Mouse (Mus musculus) heart, embryonic 12.5 days (tissue): ENCODE data around the gene Arid1a. TPM values are rescaled to one million over a fixed set of nuclear protein-coding genes. Genes with fewer than 3 reads are reported as not detected.

Source experiments
- ATAC-seq: fragments of 200-750 bp; cut with Nextera tagmentation; 2 replicates; pipeline ENCODE4 v1.8.0; 2017; ENCODE audit warnings: moderate TSS enrichment, moderate library complexity; ENCODE audit not compliant: insufficient number of reproducible peaks, low FRiP score
- H3K27ac ChIP-seq: fragments of 300-500 bp; sonication (generic); 2 replicates; pipeline ENCODE4 v1.5.1; 2016; ENCODE audit warnings: mild to moderate bottlenecking, moderate library complexity; ENCODE audit not compliant: poor library complexity, severe bottlenecking
- H3K27me3 ChIP-seq: fragments of 300-500 bp; sonication (generic); replicated peaks from 2 replicates; pipeline ENCODE4 v1.6.1; 2016; ENCODE audit warnings: mild to moderate bottlenecking, moderate library complexity
- H3K36me3 ChIP-seq: fragments of 300-500 bp; sonication (generic); 2 replicates; pipeline ENCODE4 v1.6.1; 2016; ENCODE audit warnings: mild to moderate bottlenecking, moderate library complexity
- H3K4me1 ChIP-seq: fragments of 300-500 bp; sonication (generic); replicated peaks from 2 replicates; pipeline ENCODE4 v1.6.1; 2016; ENCODE audit warnings: mild to moderate bottlenecking
- H3K4me2 ChIP-seq: fragments of 300-500 bp; sonication (generic); 2 replicates; pipeline ENCODE4 v1.6.1; 2016; ENCODE audit warnings: mild to moderate bottlenecking, moderate library complexity
- H3K4me3 ChIP-seq: fragments of 300-500 bp; sonication (generic); 2 replicates; pipeline ENCODE4 v1.5.1; 2016; ENCODE audit warnings: mild to moderate bottlenecking
- H3K9ac ChIP-seq: fragments of 300-500 bp; sonication (generic); 2 replicates; pipeline ENCODE4 v1.6.1; 2016; ENCODE audit warnings: mild to moderate bottlenecking, moderate library complexity
- H3K9me3 ChIP-seq: fragments of 300-500 bp; sonication (generic); replicated peaks from 2 replicates; pipeline ENCODE4 v1.6.1; 2016; ENCODE audit warnings: mild to moderate bottlenecking, moderate library complexity
- whole genome bisulfite sequencing: fragments of 180-500 bp; shearing (Covaris S2); methylation state at CpG from one replicate; pipeline ENCODE4 v1.1.7; 2016; 5-methylcytosine and 5-hydroxymethylcytosine counted together
- polyA plus RNA-seq: library from polyadenylated mRNA; unstranded; fragments of >200 nt; fragmentation: Nextera tagmentation; extraction: Ambion mirVana; gene quantifications from 2 replicates; pipeline ENCODE4 v1.2.1, GENCODE M21; 2016

The Arid1a gene
- polyA plus RNA-seq, 1 experiment from 2014 or later: 24.5 TPM

GRCm38 (mm10) chr4:133754871-133755765 is 1.5 kb downstream of the Arid1a start:
- Histone ChIP-seq H3K4me1 (peaks cover 23% of the 10 kb centered on the region), H3K4me3 (peak overlapping the region; percentile 94), H3K9ac (peak overlapping the region; percentile 99), H3K4me2 (peak overlapping the region; percentile 87), H3K27me3 (no peaks in the 10 kb centered on the region), H3K36me3 (no peaks in the 10 kb centered on the region), H3K9me3 (no peaks in the 10 kb centered on the region), H3K27ac (peak overlapping the region; percentile 100)
- 16% methylated on average over 10 of the region's 10 CpGs for WGBS
- ATAC-seq: no peak

GRCm38 (mm10) chr4:133754238-133754637 is 2.3 kb downstream of the Arid1a start:
- Histone ChIP-seq H3K9me3 (no peaks in the 10 kb centered on the region), H3K36me3 (peaks cover 4% of the 10 kb centered on the region), H3K4me3 (peak overlapping the region; percentile 94), H3K4me1 (peaks cover 32% of the 10 kb centered on the region), H3K4me2 (peak overlapping the region; percentile 87), H3K27me3 (no peaks in the 10 kb centered on the region), H3K9ac (peak overlapping the region; percentile 99), H3K27ac (peak overlapping the region; percentile 100)
- 0% methylated on average over 43 of the region's 50 CpGs for WGBS
- peak; percentile 82 for ATAC-seq

GRCm38 (mm10) chr4:133753375-133754190 is 3.0 kb downstream of the Arid1a start:
- ATAC-seq: peak; percentile 60
- Histone ChIP-seq H3K27ac (peak overlapping the region; percentile 100), H3K4me1 (peaks cover 37% of the 10 kb centered on the region), H3K27me3 (no peaks in the 10 kb centered on the region), H3K4me2 (peak overlapping the region; percentile 87), H3K4me3 (peak overlapping the region; percentile 94), H3K9me3 (no peaks in the 10 kb centered on the region), H3K9ac (peak overlapping the region; percentile 99), H3K36me3 (peaks cover 8% of the 10 kb centered on the region)
- under 1% methylated on average over 44 of the region's 99 CpGs for WGBS

DNA sequence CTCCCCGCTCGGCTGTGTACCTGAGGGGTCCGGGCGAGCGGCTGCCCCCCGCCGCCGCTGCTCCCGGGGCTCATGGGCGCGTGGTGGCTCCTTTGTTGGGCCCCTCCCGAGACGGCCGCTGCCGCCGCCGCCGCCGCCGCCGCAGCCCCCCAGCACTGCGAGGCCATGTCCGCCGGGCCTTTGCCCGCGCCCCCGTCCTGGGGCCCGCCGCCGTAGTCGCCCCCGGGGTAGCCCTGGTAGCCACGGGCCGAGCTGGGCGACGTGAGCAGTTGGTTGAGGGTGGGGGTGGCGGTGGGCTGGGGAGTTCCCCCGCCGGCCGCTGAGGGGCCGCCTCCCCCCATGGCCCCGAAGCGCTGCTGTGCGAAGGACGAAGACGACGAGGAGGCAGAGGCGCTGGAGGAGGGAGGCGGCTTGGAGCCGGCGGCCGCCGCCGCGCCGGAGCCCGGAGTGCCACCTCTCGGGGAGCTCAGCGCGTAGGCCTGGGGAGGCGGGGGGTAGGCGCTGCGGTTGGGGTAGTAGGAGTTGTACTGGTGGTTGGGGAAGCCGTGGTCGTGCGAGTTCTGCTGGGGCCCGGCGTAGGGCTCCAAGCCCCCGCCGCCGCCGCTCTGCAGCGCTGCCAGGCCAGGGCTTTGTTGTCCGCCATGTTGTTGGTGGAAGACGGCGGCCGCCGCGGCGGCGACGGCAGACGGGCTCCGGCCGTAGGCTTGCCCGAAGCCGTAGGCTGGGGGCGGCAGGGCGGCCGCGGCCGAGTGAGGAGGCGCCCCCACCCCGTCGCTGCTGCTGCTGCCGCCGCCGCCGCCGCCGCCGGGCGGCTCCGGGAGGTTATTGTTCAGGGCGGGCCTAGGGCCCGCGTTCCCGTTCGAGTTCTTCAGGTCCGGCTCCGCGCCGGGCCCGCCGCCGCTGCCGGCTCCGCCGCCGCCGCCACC is 3.9 kb downstream of the Arid1a start:
- WGBS: under 1% methylated on average over 84 of the region's 121 CpGs
- H3K36me3 ChIP-seq: peaks cover 8% of the 10 kb centered on the region
- H3K4me3 ChIP-seq: peak overlapping the region; percentile 94
- H3K27ac ChIP-seq: peak overlapping the region; percentile 100
- peak overlapping the region; percentile 87 for H3K4me2 ChIP-seq
- H3K9ac ChIP-seq: peak overlapping the region; percentile 99
- no peaks in the 10 kb centered on the region for H3K9me3 ChIP-seq
- ATAC-seq: no peak
- no peaks in the 10 kb centered on the region for H3K27me3 ChIP-seq
- peaks cover 46% of the 10 kb centered on the region for H3K4me1 ChIP-seq

DNA sequence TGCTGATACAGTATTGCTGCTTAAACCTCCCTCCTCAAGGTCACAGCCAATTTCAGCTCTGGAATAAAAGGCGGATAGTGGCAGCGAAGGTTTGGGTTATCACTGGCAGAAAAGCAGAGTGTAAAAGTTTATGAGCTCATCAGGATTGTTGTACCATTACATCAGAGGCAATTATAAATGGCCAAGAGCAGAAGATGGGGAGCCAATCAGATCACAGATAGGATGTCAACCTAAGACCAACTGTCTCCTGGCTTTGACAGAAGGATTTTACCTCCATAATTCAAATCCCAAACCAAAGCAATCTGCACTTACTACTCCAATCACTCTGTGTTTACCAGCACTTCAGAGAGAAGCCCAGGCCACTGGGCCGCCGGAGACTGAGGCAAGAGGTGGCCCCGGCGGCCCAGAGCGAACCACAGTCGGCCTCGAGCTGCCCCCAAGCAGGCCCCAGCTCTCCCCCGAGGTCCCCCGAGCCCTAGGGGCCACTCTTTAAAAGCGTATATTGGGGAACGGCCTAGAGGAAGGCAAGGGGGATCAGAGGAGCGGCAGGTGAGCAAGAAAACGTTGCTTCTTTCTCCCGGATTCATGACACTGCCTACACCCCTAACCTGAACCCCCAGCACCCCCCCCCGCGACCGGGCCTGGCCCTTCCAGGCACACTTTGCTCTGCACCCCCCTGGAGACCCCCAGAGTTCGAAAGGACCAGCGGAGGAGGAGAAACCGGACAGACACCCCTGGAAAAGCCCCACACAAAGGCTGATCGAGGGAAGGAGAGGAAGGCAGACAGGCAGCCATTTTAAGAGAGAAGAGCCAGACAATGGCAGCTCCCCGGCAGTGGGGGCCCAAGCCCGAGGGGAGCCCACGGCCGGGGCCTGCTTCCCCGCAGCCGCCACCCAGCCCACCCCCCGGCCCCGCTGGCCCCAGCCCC is 4.8 kb downstream of the Arid1a start:
- Histone ChIP-seq H3K4me3 (peak overlapping the region; percentile 94), H3K36me3 (peaks cover 8% of the 10 kb centered on the region), H3K9me3 (no peaks in the 10 kb centered on the region), H3K4me2 (peak overlapping the region; percentile 87), H3K27me3 (no peaks in the 10 kb centered on the region), H3K4me1 (peaks cover 53% of the 10 kb centered on the region), H3K27ac (peak overlapping the region; percentile 100), H3K9ac (peak overlapping the region; percentile 99)
- WGBS: 0% methylated on average over 29 of the region's 31 CpGs
- 0 out of 2 replicates have a peak, but pooled peaks have one; percentile 4 for ATAC-seq

- Histone ChIP-seq H3K4me2 (peak overlapping the region; percentile 91), H3K36me3 (peaks cover 12% of the 10 kb centered on the region), H3K4me3 (peak overlapping the region; percentile 94), H3K27me3 (no peaks in the 10 kb centered on the region), H3K27ac (peak overlapping the region; percentile 100), H3K9ac (peak overlapping the region; percentile 99), H3K4me1 (peaks cover 56% of the 10 kb centered on the region), H3K9me3 (no peaks in the 10 kb centered on the region)
- WGBS: 36% methylated on average over 7 of the region's 7 CpGs
- no peak for ATAC-seq
These were observed 6.3 kb downstream of the Arid1a start for GRCm38 (mm10) chr4:133750184-133750775.

- H3K4me2 ChIP-seq: no peak overlapping the region
- peaks cover 30% of the 10 kb centered on the region for H3K36me3 ChIP-seq
- peaks cover 69% of the 10 kb centered on the region for H3K4me1 ChIP-seq
- 85% methylated on average over 3 of the region's 3 CpGs for WGBS
- no peak for ATAC-seq
- no peak overlapping the region for H3K9ac ChIP-seq
- H3K27me3 ChIP-seq: no peaks in the 10 kb centered on the region
- H3K27ac ChIP-seq: no peak overlapping the region
- H3K4me3 ChIP-seq: no peak overlapping the region
- H3K9me3 ChIP-seq: no peaks in the 10 kb centered on the region
These were observed 21.3 kb downstream of the Arid1a start for GRCm38 (mm10) chr4:133735282-133735681.

GRCm38 (mm10) chr4:133730122-133730521 is 26.4 kb downstream of the Arid1a start:
- no peaks in the 10 kb centered on the region for H3K9me3 ChIP-seq
- ATAC-seq: peak; percentile 7; the same call in 1 of the 2 replicates

DNA sequence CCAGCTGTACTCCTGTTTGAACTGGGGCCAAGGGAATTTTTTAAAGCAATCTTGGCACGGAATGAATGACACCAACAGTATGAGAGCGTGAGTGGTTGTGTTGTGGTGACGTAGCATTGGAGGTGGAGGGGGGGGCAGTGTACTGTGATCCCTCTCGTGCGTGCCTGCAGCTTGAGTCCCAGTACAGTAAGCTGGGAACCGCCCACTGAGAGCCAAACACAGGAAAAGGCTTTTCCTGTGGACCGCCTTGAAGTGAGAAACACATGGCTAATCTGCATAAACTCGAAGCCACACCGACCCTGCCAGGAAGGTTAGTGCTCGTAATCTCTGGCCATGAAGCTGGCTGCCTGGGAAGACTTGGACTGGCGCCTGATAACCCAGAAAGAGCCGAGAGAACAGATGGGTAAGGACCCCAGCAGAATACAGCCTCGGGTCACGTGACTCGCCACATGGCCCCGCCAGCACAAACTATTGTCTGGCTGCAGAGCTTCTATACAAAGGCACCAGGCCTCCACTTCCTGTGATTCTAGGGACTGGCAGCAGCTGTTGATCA is 27.0 kb downstream of the Arid1a start:
- Histone ChIP-seq H3K9ac (peak overlapping the region; percentile 56), H3K9me3 (no peaks in the 10 kb centered on the region)
- WGBS: under 1% methylated on average over 16 of the region's 16 CpGs

More at GRCm38 (mm10) chr4:133730122-133730521, 26.4 kb downstream of the Arid1a start:
- peak overlapping the region; percentile 60 for H3K4me2 ChIP-seq
- peaks cover 9% of the 10 kb centered on the region for H3K36me3 ChIP-seq
- no peaks in the 10 kb centered on the region for H3K27me3 ChIP-seq
- H3K4me3 ChIP-seq: peak overlapping the region; percentile 26
- peaks cover 87% of the 10 kb centered on the region for H3K4me1 ChIP-seq
- peak overlapping the region; percentile 84 for H3K27ac ChIP-seq
- peak overlapping the region; percentile 56 for H3K9ac ChIP-seq

More for the DNA sequence above, 27.0 kb downstream of the Arid1a start:
- ATAC-seq: peak; percentile 91
- Histone ChIP-seq H3K27me3 (no peaks in the 10 kb centered on the region), H3K4me3 (peak overlapping the region; percentile 26), H3K27ac (peak overlapping the region; percentile 84), H3K4me1 (peaks cover 87% of the 10 kb centered on the region), H3K36me3 (peaks cover 7% of the 10 kb centered on the region), H3K4me2 (peak overlapping the region; percentile 60)
